22 mouse cellular contexts compared by ENCODE assay signal in genomic region chr16:97926381-97926780, GRCm38 (mm10). TPM values are rescaled to one million over a fixed set of nuclear protein-coding genes. Genes with fewer than 3 reads are reported as not detected.
A peak's percentile ranks its signal among the peaks of the same experiment; 100 is the strongest.
DNase-seq lines count a peak whose midpoint lies in the region; ATAC-seq and TF ChIP-seq lines count a peak whose summit lies in the region.
"Had no signal": no experiment of that assay in that cellular context is flagged by ENCODE, and none has a peak within 500 bp of the region (broad histone marks: within the 10 kb centered on the region; RNA-seq: fewer than 3 reads in every experiment).

No protein-coding gene starts in this region.

- WGBS in heart, embryonic 10.5 days: 75% methylated on average over 9 of the region's 9 CpGs
- WGBS in heart, embryonic 11.5 days (ENCODE audit: insufficient replicate concordance): 79% methylated on average over 9 of the region's 9 CpGs

- H3K9me3 ChIP-seq in heart, embryonic 10.5 days: no peaks in the 10 kb centered on the region
- H3K9me3 ChIP-seq in heart, embryonic 11.5 days (replicated peaks; ENCODE audit: control insufficient read depth, low read length): no peaks in the 10 kb centered on the region
- no peaks in the 10 kb centered on the region for H3K9me3 ChIP-seq in G1E (replicated peaks)
- H3K9me3 ChIP-seq in MEL (replicated peaks; ENCODE audit: insufficient read depth, low read length): no peaks in the 10 kb centered on the region

- no peak overlapping the region for H3K9ac ChIP-seq in heart, embryonic 11.5 days (ENCODE audit: low read depth, low read length)
- no peak overlapping the region for H3K9ac ChIP-seq in MEL (ENCODE audit: control insufficient read depth, low read depth, low read length, poor library complexity, severe bottlenecking)

- peak in 1 of 2 experiments; percentile 48; a peak in 2 of 4 replicates for TF ChIP-seq EP300 in MEL (IDR thresholded peaks at IDR 0.05; ENCODE audit: low read depth in 1 of 2, low read length in 2 of 2)

- no peak for TF ChIP-seq RAD21 in MEL (IDR thresholded peaks at IDR 0.05; ENCODE audit: low read depth, low read length)

- no peaks in the 10 kb centered on the region for H3K36me3 ChIP-seq in heart, embryonic 10.5 days
- no peaks in the 10 kb centered on the region for H3K36me3 ChIP-seq in heart, embryonic 11.5 days (ENCODE audit: control insufficient read depth, insufficient read depth, low read length)
- no peaks in the 10 kb centered on the region for H3K36me3 ChIP-seq in G1E (replicated peaks)
- peaks cover 0 to 25% of the 10 kb centered on the region in 2 experiments; a peak in 2 of 4 replicates for H3K36me3 ChIP-seq in MEL (ENCODE audit: control insufficient read depth in 1 of 2, insufficient read depth in 2 of 2, low read length in 2 of 2)

- H3K4me2 ChIP-seq in heart, embryonic 11.5 days: no peak overlapping the region

- TF ChIP-seq POLR2A in MEL (IDR thresholded peaks at IDR 0.05; ENCODE audit: control insufficient read depth in 1 of 2, insufficient read depth in 1 of 2, low read depth in 1 of 2, low read length in 2 of 2, poor library complexity in 1 of 2): no peak

- TF ChIP-seq CTCF in G1E (IDR thresholded peaks at IDR 0.05; ENCODE audit: low read depth, low read length) (no peak), MEL (IDR thresholded peaks at IDR 0.05 in 2 of 3, conservative IDR thresholded peaks at IDR 0.05 in 1 of 3; ENCODE audit: control insufficient read depth in 1 of 3, insufficient read depth in 1 of 3, low read depth in 2 of 3, low read length in 3 of 3, poor library complexity in 1 of 3, severe bottlenecking in 1 of 3) (no peak)

- peaks cover 4% of the 10 kb centered on the region for H3K79me2 ChIP-seq in MEL (ENCODE audit: control insufficient read depth, insufficient read depth, low read length, poor library complexity)

- intact Hi-C loops in heart, postnatal 14 days (cut with DNase I): no loop called here

- H3K4me1 ChIP-seq in heart, embryonic 10.5 days: peaks cover 17% of the 10 kb centered on the region
- H3K4me1 ChIP-seq in heart, embryonic 11.5 days (ENCODE audit: control insufficient read depth, insufficient read depth, low read length): peaks cover 11% of the 10 kb centered on the region
- H3K4me1 ChIP-seq in G1E (ENCODE audit: insufficient read depth, low read depth, low read length) (peaks cover 52% of the 10 kb centered on the region), MEL (ENCODE audit: control insufficient read depth in 1 of 2, insufficient read depth in 2 of 2, low read length in 2 of 2) (peaks cover 28 to 36% of the 10 kb centered on the region in 2 experiments)

- no peak overlapping the region for H3K27ac ChIP-seq in heart, embryonic 10.5 days
- H3K27ac ChIP-seq in heart, embryonic 11.5 days (ENCODE audit: low read depth, low read length): no peak overlapping the region
- H3K27ac ChIP-seq in MEL (ENCODE audit: control insufficient read depth, low read depth, low read length): no peak overlapping the region

- no peaks in the 10 kb centered on the region for H3K27me3 ChIP-seq in heart, embryonic 10.5 days (ENCODE audit: insufficient read depth, poor library complexity, severe bottlenecking)
- H3K27me3 ChIP-seq in heart, embryonic 11.5 days (ENCODE audit: control insufficient read depth, insufficient read depth, low read length): no peaks in the 10 kb centered on the region
- H3K27me3 ChIP-seq in G1E (ENCODE audit: insufficient read depth, low read length): peaks cover 18% of the 10 kb centered on the region
- no peaks in the 10 kb centered on the region for H3K27me3 ChIP-seq in MEL (ENCODE audit: control insufficient read depth in 1 of 2, insufficient read depth in 2 of 2, low read length in 2 of 2)
- H3K27me3 ChIP-seq: Patski had no signal

- DNase-seq in heart, adult 11 months: peak; percentile 61
- no peak for DNase-seq in heart, postnatal 14 days
- peak; percentile 55 for DNase-seq in heart, embryonic 10.5 days (ENCODE audit: low spot score)
- DNase-seq in G1E (ENCODE audit: low spot score): no peak
- no peak for DNase-seq in MEL (ENCODE audit: low read depth, low spot score)
- DNase-seq in left cerebral cortex, adult 9 months (ENCODE audit: low spot score in 2 of 2): no peak
- no peak for DNase-seq in embryo, embryonic 11 days
- DNase-seq: adrenal gland, adult 2 months; adrenal gland, adult 8-10 months; adrenal gland, postnatal 10 days; adrenal gland, postnatal 14 days; adrenal gland, postnatal 25 days; adrenal gland, postnatal 36 days; B cell, adult 2 months; cerebellum, adult 11 months; cerebellum, adult 11-12 months; cerebellum, adult 18-20 months; cerebellum, adult 2 months had no signal

- no peak for ATAC-seq in heart, embryonic 11.5 days (replicated peaks; ENCODE audit: insufficient number of reproducible peaks, low FRiP score, low TSS enrichment)
- ATAC-seq in G1E (ENCODE audit: extremely low read depth, insufficient number of reproducible peaks, low FRiP score, poor library complexity, severe bottlenecking): no peak
- ATAC-seq: activated CD4-positive, CD25-positive, alpha-beta regulatory T cell, adult 4 months; CD4-positive, CD25-positive, alpha-beta regulatory T cell, adult 4 months; Patski had no signal

- H3K4me3 ChIP-seq in heart, embryonic 10.5 days: no peak overlapping the region
- no peak overlapping the region for H3K4me3 ChIP-seq in heart, embryonic 11.5 days (ENCODE audit: low read depth, low read length)
- peak overlapping the region; percentile 18; the same call in 1 of the 2 replicates for H3K4me3 ChIP-seq in G1E (ENCODE audit: low read depth, low read length)
- no peak overlapping the region for H3K4me3 ChIP-seq in MEL (ENCODE audit: control insufficient read depth in 1 of 2, insufficient read depth in 1 of 2, low read depth in 2 of 2, low read length in 2 of 2)

TF ChIP-seq in MEL, 35 proteins besides CTCF, POLR2A, EP300 and RAD21:
- TF ChIP-seq CHD1 (IDR thresholded peaks at IDR 0.05; ENCODE audit: low read depth, low read length) (no peak), RCOR1 (IDR thresholded peaks at IDR 0.05; ENCODE audit: low read depth, low read length) (no peak), TAL1 (IDR thresholded peaks at IDR 0.05; ENCODE audit: low read length) (0 out of 2 replicates have a peak, but pooled peaks have one; percentile 14), MEF2A (IDR thresholded peaks at IDR 0.05; ENCODE audit: extremely low read depth, insufficient replicate concordance, low read depth, low read length, poor library complexity, severe bottlenecking) (no peak), TCF12 (IDR thresholded peaks at IDR 0.05; ENCODE audit: low read depth, low read length) (0 out of 2 replicates have a peak, but pooled peaks have one; percentile 12), ETS1 (IDR thresholded peaks at IDR 0.05; ENCODE audit: low read depth, low read length) (no peak), BHLHE40 (IDR thresholded peaks at IDR 0.05; ENCODE audit: borderline replicate concordance, low read depth, low read length) (no peak), ZNF384 (IDR thresholded peaks at IDR 0.05; ENCODE audit: low read depth, low read length) (no peak), SMC3 (IDR thresholded peaks at IDR 0.05; ENCODE audit: low read depth, low read length) (no peak), MXI1 (IDR thresholded peaks at IDR 0.05; ENCODE audit: low read depth, low read length) (no peak), USF2 (IDR thresholded peaks at IDR 0.05; ENCODE audit: borderline replicate concordance in 1 of 2, insufficient read depth in 1 of 2, low read depth in 1 of 2, low read length in 2 of 2) (no peak), GATA1 (IDR thresholded peaks at IDR 0.05; ENCODE audit: low read depth, low read length) (no peak), GABPA (IDR thresholded peaks at IDR 0.05; ENCODE audit: low read depth, low read length) (no peak), MYC (IDR thresholded peaks at IDR 0.05; ENCODE audit: low read depth, low read length) (no peak), ZKSCAN1 (IDR thresholded peaks at IDR 0.05; ENCODE audit: low read depth, low read length) (no peak)
TF ChIP-seq in MEL: peak in this region for 2.

RNA-seq across cellular contexts. Expression of gene C2cd2, which starts 36.0 kb away (rescaled TPM):
- total RNA-seq in heart, postnatal 14 days (2021): 10 to 100 TPM; 25.1 to 27.3 TPM
- 16.3 and 18.4 TPM in 2 replicates for polyA plus RNA-seq in heart, embryonic 10.5 days (2016; fragmentation: Nextera tagmentation; extraction: Ambion mirVana)
- 14.6 and 16.2 TPM in 2 replicates for polyA plus RNA-seq in heart, embryonic 11.5 days (2014; fragmentation: Nextera tagmentation; extraction: Ambion mirVana)
- total RNA-seq in G1E (2014; fragmentation: Nextera tagmentation) (9.8 and 15.1 TPM in 2 replicates), G1E (2017) (7.3 and 10.4 TPM in 2 replicates), MEL (2012; rRNA removed) (8.9 and 12.4 TPM in 2 replicates)
- polyA plus RNA-seq in G1E (2012) (19.5 and 19.7 TPM in 2 replicates), MEL (2012; ENCODE audit: insufficient read depth in 1 of 2, insufficient read length in 2 of 2, low read depth in 1 of 2, low replicate concordance in 2 of 2, missing spikeins in 1 of 2) (10 to 100 TPM in 1 of 2 experiments, not detected in 1; 20.7 TPM)

RNA-seq across cellular contexts. Expression of gene Zbtb21, which starts 36.0 kb away (rescaled TPM):
- total RNA-seq in heart, postnatal 14 days (2021): 10 to 100 TPM; 10.1 to 13.5 TPM
- polyA plus RNA-seq in heart, embryonic 10.5 days (2016; fragmentation: Nextera tagmentation; extraction: Ambion mirVana): 10.1 and 10.2 TPM in 2 replicates
- polyA plus RNA-seq in heart, embryonic 11.5 days (2014; fragmentation: Nextera tagmentation; extraction: Ambion mirVana): 10.4 and 11.2 TPM in 2 replicates
- total RNA-seq in G1E (2014; fragmentation: Nextera tagmentation) (14.9 and 25.3 TPM in 2 replicates), G1E (2017) (11.1 and 12.0 TPM in 2 replicates), MEL (2012; rRNA removed) (7.3 and 9.4 TPM in 2 replicates)
- polyA plus RNA-seq in G1E (2012) (18.7 and 19.1 TPM in 2 replicates), MEL (2012; ENCODE audit: insufficient read depth in 1 of 2, insufficient read length in 2 of 2, low read depth in 1 of 2, low replicate concordance in 2 of 2, missing spikeins in 1 of 2) (1 to 10 TPM in 1 of 2 experiments, not detected in 1; 9.6 TPM)

Comparison
In these comparisons a context has a peak if more than half of its experiments do, and no peak if none do; other contexts are left out.
1. DNase-seq: peak in heart, adult 11 months (single experiment) and heart, embryonic 10.5 days (single experiment); none in heart, postnatal 14 days (0 of 2), G1E (single experiment), MEL (single experiment), left cerebral cortex, adult 9 months (0 of 2) and embryo, embryonic 11 days (single experiment).